Mouse (Mus musculus): ENCODE data around the gene Plscr5. TPM values are rescaled to one million over a fixed set of nuclear protein-coding genes. Genes with fewer than 3 reads are reported as not detected.

Plscr5 gene
- polyA plus RNA-seq, 1 experiment from 2014 or later, result not detected

GRCm38 (mm10) chr9:92248773-92249446, 56.2 kb downstream of the Plscr5 start:
- Histone ChIP-seq H3K27ac (ENCODE audit: low read depth, low read length) (no peak overlapping the region), H3K4me3 (ENCODE audit: low read depth, low read length) (no peak overlapping the region), H3K27me3 (replicated peaks; ENCODE audit: control insufficient read depth, insufficient read depth, low read length) (no peaks in the 10 kb centered on the region), H3K9me3 (ENCODE audit: control insufficient read depth) (no peaks in the 10 kb centered on the region), H3K4me2 (replicated peaks; ENCODE audit: low read depth) (0 out of 2 replicates have a peak overlapping the region, but pooled peaks have one; percentile 67), H3K9ac (ENCODE audit: low read depth, low read length) (no peak overlapping the region), H3K36me3 (ENCODE audit: control insufficient read depth, insufficient read depth) (no peaks in the 10 kb centered on the region), H3K4me1 (replicated peaks; ENCODE audit: control insufficient read depth, insufficient read depth, low read length) (no peaks in the 10 kb centered on the region)
- WGBS, result 75% methylated on average over 7 of the region's 7 CpGs
- no peak for TF ChIP-seq CTCF (IDR thresholded peaks at IDR 0.05; ENCODE audit: low read depth)
- no peak for ATAC-seq

DNA sequence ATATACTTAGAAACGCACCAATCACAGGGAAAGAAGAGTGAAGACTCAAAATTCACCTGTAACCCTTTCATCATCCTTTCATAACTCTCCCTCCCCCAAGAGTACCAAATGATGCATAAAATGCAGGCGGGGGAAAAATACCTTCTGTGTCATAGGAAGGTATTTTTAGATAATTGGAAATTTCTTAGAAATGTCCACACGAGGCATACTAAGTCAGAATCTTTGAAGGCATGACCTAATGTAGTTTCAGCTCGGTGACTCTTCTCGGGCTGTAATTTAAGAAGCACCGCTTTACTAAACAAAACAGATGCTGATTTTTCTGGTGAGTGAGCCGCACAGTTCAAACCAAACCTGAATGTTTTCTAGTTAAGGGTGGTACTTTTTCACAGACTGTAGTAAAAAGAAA, 56.7 kb downstream of the Plscr5 start, which contains the start of gene Plscr1:
TSS of gene Plscr1 (plus strand) at position 304 of the 406 bp plus-strand sequence.
- TF ChIP-seq CTCF (IDR thresholded peaks at IDR 0.05; ENCODE audit: low read depth), result no peak

DNA sequence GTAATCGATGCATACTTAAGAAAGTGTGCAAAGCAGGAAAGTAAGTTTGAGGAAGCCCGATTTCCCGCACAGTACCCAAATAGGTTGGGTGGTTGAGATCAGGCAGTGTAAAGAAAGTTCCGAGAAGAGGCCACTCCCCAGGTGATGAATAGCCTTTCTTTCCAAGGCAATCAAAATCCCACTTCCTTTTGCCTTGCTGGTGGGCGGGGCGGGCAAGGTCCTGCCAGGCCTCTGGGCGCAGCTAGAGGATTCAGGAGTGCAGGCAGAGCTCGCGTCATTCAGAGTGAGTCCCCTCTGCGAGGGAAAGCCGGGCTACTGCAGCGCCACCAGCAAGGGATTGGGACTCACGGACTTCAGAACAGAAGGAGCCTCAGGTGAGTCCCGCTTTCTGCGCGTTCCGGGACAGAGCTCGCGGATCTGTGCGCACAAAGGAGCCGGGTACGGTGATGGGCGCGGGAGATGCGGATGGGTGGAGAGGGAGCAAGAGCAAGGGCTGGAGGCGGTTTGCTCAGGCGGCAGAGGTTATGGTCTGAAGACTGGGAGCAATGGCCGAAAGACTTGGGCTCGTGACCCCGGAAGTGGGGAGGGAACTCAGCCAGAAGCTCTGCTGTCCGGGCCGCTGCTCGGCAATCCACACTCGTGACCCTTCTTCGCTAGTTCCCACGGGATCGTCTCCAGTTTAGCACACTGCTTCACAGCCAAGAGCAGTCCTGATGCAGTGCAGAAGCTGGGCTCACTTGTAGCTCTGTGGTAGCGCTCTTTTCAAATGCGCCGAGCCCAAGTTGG, 57.4 kb downstream of the Plscr5 start:
- Histone ChIP-seq H3K27ac (ENCODE audit: low read depth, low read length) (peak overlapping the region; percentile 94), H3K9me3 (ENCODE audit: control insufficient read depth) (no peaks in the 10 kb centered on the region), H3K36me3 (ENCODE audit: control insufficient read depth, insufficient read depth) (no peaks in the 10 kb centered on the region), H3K9ac (ENCODE audit: low read depth, low read length) (peak overlapping the region; percentile 66), H3K4me2 (replicated peaks; ENCODE audit: low read depth) (peak overlapping the region; percentile 67), H3K27me3 (replicated peaks; ENCODE audit: control insufficient read depth, insufficient read depth, low read length) (no peaks in the 10 kb centered on the region), H3K4me1 (replicated peaks; ENCODE audit: control insufficient read depth, insufficient read depth, low read length) (no peaks in the 10 kb centered on the region), H3K4me3 (ENCODE audit: low read depth, low read length) (peak overlapping the region; percentile 56)
- peak; percentile 97 for ATAC-seq
- peak; percentile 43; the same call in 1 of the 2 replicates for TF ChIP-seq CTCF (IDR thresholded peaks at IDR 0.05; ENCODE audit: low read depth)
- whole genome bisulfite sequencing, result under 1% methylated on average over 40 of the region's 40 CpGs

More for the DNA sequence above, 56.7 kb downstream of the Plscr5 start, which contains the start of gene Plscr1:
- H3K27ac ChIP-seq (ENCODE audit: low read depth, low read length), result peak within 1 kb of the TSS; percentile 94
- H3K27me3 ChIP-seq (replicated peaks; ENCODE audit: control insufficient read depth, insufficient read depth, low read length), result no peaks in the 10 kb centered on the region
- H3K4me1 ChIP-seq (replicated peaks; ENCODE audit: control insufficient read depth, insufficient read depth, low read length), result no peaks in the 10 kb centered on the region
- peak within 1 kb of the TSS; percentile 66 for H3K9ac ChIP-seq (ENCODE audit: low read depth, low read length)
- no peaks in the 10 kb centered on the region for H3K36me3 ChIP-seq (ENCODE audit: control insufficient read depth, insufficient read depth)
- no peak for ATAC-seq
- H3K9me3 ChIP-seq (ENCODE audit: control insufficient read depth), result no peaks in the 10 kb centered on the region
- WGBS, result 41% methylated on average over 7 of the region's 7 CpGs
- H3K4me2 ChIP-seq (replicated peaks; ENCODE audit: low read depth), result peak within 1 kb of the TSS; percentile 67
- peak within 1 kb of the TSS; percentile 56 for H3K4me3 ChIP-seq (ENCODE audit: low read depth, low read length)

GRCm38 (mm10) chr9:92252718-92253117, 60.0 kb downstream of the Plscr5 start:
- Histone ChIP-seq H3K4me2 (replicated peaks; ENCODE audit: low read depth) (peak overlapping the region; percentile 67; the same call in 1 of the 2 replicates), H3K4me1 (replicated peaks; ENCODE audit: control insufficient read depth, insufficient read depth, low read length) (no peaks in the 10 kb centered on the region), H3K36me3 (ENCODE audit: control insufficient read depth, insufficient read depth) (no peaks in the 10 kb centered on the region), H3K9me3 (ENCODE audit: control insufficient read depth) (no peaks in the 10 kb centered on the region), H3K27ac (ENCODE audit: low read depth, low read length) (no peak overlapping the region), H3K9ac (ENCODE audit: low read depth, low read length) (no peak overlapping the region), H3K4me3 (ENCODE audit: low read depth, low read length) (no peak overlapping the region), H3K27me3 (replicated peaks; ENCODE audit: control insufficient read depth, insufficient read depth, low read length) (no peaks in the 10 kb centered on the region)
- TF ChIP-seq CTCF (IDR thresholded peaks at IDR 0.05; ENCODE audit: low read depth), result no peak
- ATAC-seq, result no peak
- 71% methylated on average over 5 of the region's 5 CpGs for WGBS

GRCm38 (mm10) chr9:92253585-92254321, 61.0 kb downstream of the Plscr5 start:
- H3K9ac ChIP-seq (ENCODE audit: low read depth, low read length), result no peak overlapping the region
- no peaks in the 10 kb centered on the region for H3K4me1 ChIP-seq (replicated peaks; ENCODE audit: control insufficient read depth, insufficient read depth, low read length)
- no peak overlapping the region for H3K4me2 ChIP-seq (replicated peaks; ENCODE audit: low read depth)
- H3K27ac ChIP-seq (ENCODE audit: low read depth, low read length), result no peak overlapping the region
- H3K27me3 ChIP-seq (replicated peaks; ENCODE audit: control insufficient read depth, insufficient read depth, low read length), result no peaks in the 10 kb centered on the region
- no peak for TF ChIP-seq CTCF (IDR thresholded peaks at IDR 0.05; ENCODE audit: low read depth)
- no peak for ATAC-seq
- no peaks in the 10 kb centered on the region for H3K9me3 ChIP-seq (ENCODE audit: control insufficient read depth)
- no peak overlapping the region for H3K4me3 ChIP-seq (ENCODE audit: low read depth, low read length)
- 68% methylated on average over 10 of the region's 10 CpGs for WGBS
- no peaks in the 10 kb centered on the region for H3K36me3 ChIP-seq (ENCODE audit: control insufficient read depth, insufficient read depth)

Other genes starting within 250 kb of the Plscr5 start
- gene Plscr1, start 56.8 kb downstream of the Plscr5 start, polyA plus RNA-seq (2015; fragmentation: Nextera tagmentation; extraction: Ambion mirVana), result 152 TPM in 2 replicates
- 2.8 TPM in 2 replicates for gene Plscr2, start 82.7 kb downstream of the Plscr5 start, polyA plus RNA-seq (2015; fragmentation: Nextera tagmentation; extraction: Ambion mirVana)
- gene 1700057G04Rik, start 116.4 kb downstream of the Plscr5 start, polyA plus RNA-seq (2015; fragmentation: Nextera tagmentation; extraction: Ambion mirVana), result not detected in 2 replicates

All from intestine, postnatal 0 days (tissue).